Mouse (Mus musculus) heart, embryonic 16.5 days (tissue): ENCODE results near the gene Plekhm2. TPM values are rescaled to one million over a fixed set of nuclear protein-coding genes. Genes with fewer than 3 reads are reported as not detected.

Source experiments
- ATAC-seq: fragments of 200-750 bp; cut with Nextera tagmentation; replicated peaks from 2 replicates; pipeline ENCODE4 v1.8.0; 2017; ENCODE audit warnings: moderate number of reproducible peaks; ENCODE audit not compliant: insufficient read depth, low FRiP score; ENCODE audit errors: extremely low read depth
- H3K27ac ChIP-seq: fragments of 300-500 bp; sonication (generic); 2 replicates; pipeline ENCODE4 v1.5.1; 2014; ENCODE audit warnings: mild to moderate bottlenecking, low read length, control low read depth, moderate library complexity
- H3K27me3 ChIP-seq: fragments of 300-500 bp; sonication (generic); 2 replicates; pipeline ENCODE4 v1.6.1; 2014; ENCODE audit warnings: low read length, mixed read lengths; ENCODE audit not compliant: control insufficient read depth, insufficient read depth
- H3K36me3 ChIP-seq: fragments of 300-500 bp; sonication (generic); 2 replicates; pipeline ENCODE4 v1.6.1; 2014; ENCODE audit not compliant: control insufficient read depth, insufficient read depth
- H3K4me1 ChIP-seq: fragments of 300-500 bp; sonication (generic); 2 replicates; pipeline ENCODE4 v1.6.1; 2014; ENCODE audit warnings: low read length, mixed read lengths; ENCODE audit not compliant: control insufficient read depth, insufficient read depth
- H3K4me2 ChIP-seq: fragments of 300-500 bp; sonication (generic); 2 replicates; pipeline ENCODE4 v1.6.1; 2014; ENCODE audit warnings: low read depth, mild to moderate bottlenecking, control low read depth, low read length
- H3K4me3 ChIP-seq: fragments of 300-500 bp; sonication (generic); 2 replicates; pipeline ENCODE4 v1.5.1; 2014; ENCODE audit warnings: mild to moderate bottlenecking, control low read depth, low read length
- H3K9ac ChIP-seq: fragments of 300-500 bp; sonication (generic); 2 replicates; pipeline ENCODE4 v1.6.1; 2014; ENCODE audit warnings: low read length, control low read depth
- H3K9me3 ChIP-seq: fragments of 300-500 bp; sonication (generic); replicated peaks from 2 replicates; pipeline ENCODE4 v1.6.1; 2016; ENCODE audit warnings: low read length; ENCODE audit not compliant: control insufficient read depth
- WGBS: fragments of 180-500 bp; shearing (Covaris S2); extraction: QIAGEN DNeasy Blood & Tissue Kit; methylation state at CpG from one replicate; pipeline ENCODE4 v1.1.7; 2014; 5-methylcytosine and 5-hydroxymethylcytosine counted together
- polyA plus RNA-seq: library from polyadenylated mRNA; unstranded; fragments of >200 nt; fragmentation: Nextera tagmentation; extraction: Ambion mirVana; gene quantifications from 2 replicates; pipeline ENCODE4 v1.2.1, GENCODE M21; 2015

Gene Plekhm2
- polyA plus RNA-seq, 1 experiment from 2014 or later = 4.9 TPM

GRCm38 (mm10) chr4:141609538-141609937 is 55.2 kb downstream of the Plekhm2 start:
- peak; percentile 72 for ATAC-seq
- Histone ChIP-seq H3K4me3 (no peak overlapping the region), H3K27ac (peak overlapping the region; percentile 64), H3K9ac (no peak overlapping the region), H3K4me1 (peaks cover 2% of the 10 kb centered on the region), H3K36me3 (no peaks in the 10 kb centered on the region), H3K9me3 (no peaks in the 10 kb centered on the region), H3K27me3 (no peaks in the 10 kb centered on the region), H3K4me2 (no peak overlapping the region)
- 58% methylated on average over 6 of the region's 6 CpGs for WGBS

- H3K9ac ChIP-seq = no peak within 1 kb of the TSS
- no peaks in the 10 kb centered on the region for H3K36me3 ChIP-seq
- H3K9me3 ChIP-seq = no peaks in the 10 kb centered on the region
- ATAC-seq = no peak
- WGBS = 71% methylated on average over 11 of the region's 11 CpGs
- no peak within 1 kb of the TSS for H3K4me2 ChIP-seq
- no peak within 1 kb of the TSS for H3K4me3 ChIP-seq
- peaks cover 28% of the 10 kb centered on the region for H3K4me1 ChIP-seq
- no peaks in the 10 kb centered on the region for H3K27me3 ChIP-seq
- no peak within 1 kb of the TSS; the same call in 1 of the 2 replicates for H3K27ac ChIP-seq
These were observed 58.8 kb downstream of the Plekhm2 start, which contains the start of gene Fblim1 for GRCm38 (mm10) chr4:141605861-141606260. Fblim1 (minus strand) TSS chr4:141606096.

GRCm38 (mm10) chr4:141605421-141605820 is 59.3 kb downstream of the Plekhm2 start:
- 90% methylated on average over 5 of the region's 5 CpGs for WGBS

GRCm38 (mm10) chr4:141604493-141604892 is 60.2 kb downstream of the Plekhm2 start:
- Histone ChIP-seq H3K27ac (peak overlapping the region; percentile 57), H3K9ac (0 out of 2 replicates have a peak overlapping the region, but pooled peaks have one; percentile 4), H3K4me1 (peaks cover 39% of the 10 kb centered on the region), H3K4me3 (no peak overlapping the region), H3K9me3 (no peaks in the 10 kb centered on the region), H3K27me3 (no peaks in the 10 kb centered on the region; the same call in 1 of the 2 replicates), H3K4me2 (no peak overlapping the region), H3K36me3 (no peaks in the 10 kb centered on the region)
- no peak for ATAC-seq
- WGBS = 27% methylated on average over 8 of the region's 8 CpGs

More at GRCm38 (mm10) chr4:141605421-141605820, 59.3 kb downstream of the Plekhm2 start:
- Histone ChIP-seq H3K9ac (no peak overlapping the region), H3K36me3 (no peaks in the 10 kb centered on the region), H3K4me2 (no peak overlapping the region), H3K4me3 (no peak overlapping the region), H3K27me3 (no peaks in the 10 kb centered on the region), H3K4me1 (peaks cover 32% of the 10 kb centered on the region), H3K27ac (no peak overlapping the region), H3K9me3 (no peaks in the 10 kb centered on the region)
- no peak for ATAC-seq

- H3K4me2 ChIP-seq = no peak overlapping the region
- H3K4me1 ChIP-seq = peaks cover 39% of the 10 kb centered on the region
- H3K9me3 ChIP-seq = no peaks in the 10 kb centered on the region
- no peaks in the 10 kb centered on the region for H3K36me3 ChIP-seq
- no peak overlapping the region for H3K4me3 ChIP-seq
- H3K9ac ChIP-seq = no peak overlapping the region
- H3K27me3 ChIP-seq = no peaks in the 10 kb centered on the region; the same call in 1 of the 2 replicates
- H3K27ac ChIP-seq = no peak overlapping the region
- WGBS = 59% methylated on average over 4 of the region's 4 CpGs
- no peak for ATAC-seq
These were observed 60.8 kb downstream of the Plekhm2 start for GRCm38 (mm10) chr4:141603921-141604320.

GRCm38 (mm10) chr4:141602523-141603223 is 62.0 kb downstream of the Plekhm2 start:
- Histone ChIP-seq H3K4me2 (no peak overlapping the region), H3K9ac (no peak overlapping the region), H3K27ac (peak overlapping the region; percentile 62), H3K4me3 (no peak overlapping the region), H3K4me1 (peaks cover 39% of the 10 kb centered on the region), H3K36me3 (no peaks in the 10 kb centered on the region), H3K27me3 (no peaks in the 10 kb centered on the region; the same call in 1 of the 2 replicates), H3K9me3 (no peaks in the 10 kb centered on the region)
- WGBS = 66% methylated on average over 11 of the region's 11 CpGs
- peak; percentile 14; the same call in 1 of the 2 replicates for ATAC-seq

- no peaks in the 10 kb centered on the region for H3K36me3 ChIP-seq
- H3K27me3 ChIP-seq = no peaks in the 10 kb centered on the region; the same call in 1 of the 2 replicates
- H3K9me3 ChIP-seq = no peaks in the 10 kb centered on the region
- no peak overlapping the region for H3K4me2 ChIP-seq
- no peak overlapping the region for H3K4me3 ChIP-seq
- 67% methylated on average over 12 of the region's 12 CpGs for WGBS
- H3K4me1 ChIP-seq = peaks cover 46% of the 10 kb centered on the region
- no peak overlapping the region for H3K9ac ChIP-seq
- H3K27ac ChIP-seq = no peak overlapping the region; the same call in 1 of the 2 replicates
- ATAC-seq = no peak
These were observed 63.4 kb downstream of the Plekhm2 start for GRCm38 (mm10) chr4:141601148-141601862.

GRCm38 (mm10) chr4:141600364-141600763 is 64.3 kb downstream of the Plekhm2 start:
- H3K27ac ChIP-seq = peak overlapping the region; percentile 69
- H3K36me3 ChIP-seq = no peaks in the 10 kb centered on the region
- no peaks in the 10 kb centered on the region; the same call in 1 of the 2 replicates for H3K27me3 ChIP-seq
- H3K4me2 ChIP-seq = peak overlapping the region; percentile 85; the same call in 1 of the 2 replicates
- peaks cover 46% of the 10 kb centered on the region for H3K4me1 ChIP-seq
- H3K9me3 ChIP-seq = no peaks in the 10 kb centered on the region
- WGBS = 39% methylated on average over 6 of the region's 6 CpGs
- ATAC-seq = no peak
- peak overlapping the region; percentile 10; the same call in 1 of the 2 replicates for H3K9ac ChIP-seq
- no peak overlapping the region for H3K4me3 ChIP-seq
